Mouse (Mus musculus) liver, adult 2 months (tissue): ENCODE measurements around the gene Cenpn.

ENCODE experiments used
- CTCF ChIP-seq: fragments of 200-500 bp; IDR thresholded peaks from 2 replicates; pipeline ENCODE4 v1.5.1; 2011; ENCODE audit warnings: low read depth, low read length, control low read depth
- POLR2A ChIP-seq: fragments of 200-500 bp; IDR thresholded peaks from 2 replicates; pipeline ENCODE4 v1.6.1; 2011; ENCODE audit warnings: low read length, control low read depth; ENCODE audit not compliant: insufficient read depth; ENCODE audit errors: extremely low read depth

DNA sequence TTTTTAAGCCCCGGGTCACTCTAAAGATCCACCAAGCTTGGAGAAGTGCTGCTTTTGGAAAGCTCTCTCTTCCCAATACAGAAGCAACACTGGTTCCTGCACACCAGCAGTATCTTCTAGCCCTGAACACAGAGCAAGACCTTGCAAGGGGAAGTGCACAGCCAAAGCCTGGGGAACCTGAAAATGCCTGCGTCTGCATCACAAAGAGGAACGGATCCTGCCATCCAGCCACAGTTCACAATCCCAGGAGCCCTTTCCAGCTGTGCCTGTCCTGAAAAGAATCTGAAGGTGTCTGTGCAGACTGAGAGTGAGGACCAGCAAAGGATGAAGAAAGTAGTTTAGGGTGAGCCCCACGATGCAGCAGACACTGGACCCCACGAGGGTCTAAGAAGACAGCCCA lies 53.5 kb downstream of the Cenpn start:
- TF ChIP-seq CTCF = no peak
- no peak for TF ChIP-seq POLR2A
